Mouse (Mus musculus): ENCODE results near the gene Emb. TPM values are rescaled to one million over a fixed set of nuclear protein-coding genes. Genes with fewer than 3 reads are reported as not detected.
"Not testable (repeated sequence)": the region's sequence is repeated elsewhere in the genome, so short reads cannot be mapped to it uniquely, and the experiment has no call there.

Gene Emb
- 10 to 100 TPM; 52.9 to 55.5 TPM for total RNA-seq (2021)
- long read RNA-seq, experiment 1, transcript Emb-202 (1 exons, 2,136 nt) = minor isoform, 6 of 47 reads
- long read RNA-seq, experiment 1, transcript Emb-201 (9 exons, 2,923 nt) = major isoform, 28 of 47 reads
- long read RNA-seq, experiment 1, partial matches to known transcripts = 12 of 47 reads
- long read RNA-seq, experiment 1, other reads (novel, unspliced or antisense) = 1 of 47 reads
- long read RNA-seq, experiment 2, transcript Emb-202 (1 exons, 2,136 nt) = minor isoform, 12 of 105 reads
- long read RNA-seq, experiment 2, transcript Emb-201 (9 exons, 2,923 nt) = major isoform, 76 of 105 reads
- long read RNA-seq, experiment 2, partial matches to known transcripts = 12 of 105 reads
- long read RNA-seq, experiment 2, other reads (novel, unspliced or antisense) = 5 of 105 reads

GRCm38 (mm10) chr13:117208236-117208635, at the start of gene Emb:
Gene Emb, plus strand, starts transcription at chr13:117208536.
- no peak for DNase-seq (ENCODE audit: low spot score in 2 of 2)

DNA sequence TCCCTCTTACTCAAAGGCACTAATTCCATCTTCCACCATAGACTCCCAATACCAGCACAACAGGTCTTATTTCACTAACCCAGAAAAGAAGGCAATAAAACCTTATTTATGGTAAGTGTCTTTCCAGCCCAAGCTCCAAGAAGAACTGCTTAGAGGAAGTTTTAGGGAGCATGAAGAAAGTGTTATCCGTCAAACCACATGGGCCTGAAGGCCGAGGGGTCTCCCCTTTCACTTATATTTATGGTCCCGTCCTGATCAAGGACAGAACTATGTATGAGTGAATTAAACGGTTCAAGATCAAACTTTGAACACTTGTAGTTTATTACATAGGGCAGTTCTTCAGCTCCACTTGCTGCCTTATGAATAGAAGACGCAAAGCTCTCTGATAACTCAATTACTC, 44.4 kb upstream of the Emb start:
- DNase-seq (ENCODE audit: low spot score in 2 of 2) = no peak

- DNase-seq (ENCODE audit: low spot score in 2 of 2) = no peak
Measured at GRCm38 (mm10) chr13:117165071-117165470, 43.3 kb upstream of the Emb start.

- DNase-seq (ENCODE audit: low spot score in 2 of 2) = not testable (repeated sequence)
Measured at GRCm38 (mm10) chr13:117180912-117181311, 27.4 kb upstream of the Emb start.

DNA sequence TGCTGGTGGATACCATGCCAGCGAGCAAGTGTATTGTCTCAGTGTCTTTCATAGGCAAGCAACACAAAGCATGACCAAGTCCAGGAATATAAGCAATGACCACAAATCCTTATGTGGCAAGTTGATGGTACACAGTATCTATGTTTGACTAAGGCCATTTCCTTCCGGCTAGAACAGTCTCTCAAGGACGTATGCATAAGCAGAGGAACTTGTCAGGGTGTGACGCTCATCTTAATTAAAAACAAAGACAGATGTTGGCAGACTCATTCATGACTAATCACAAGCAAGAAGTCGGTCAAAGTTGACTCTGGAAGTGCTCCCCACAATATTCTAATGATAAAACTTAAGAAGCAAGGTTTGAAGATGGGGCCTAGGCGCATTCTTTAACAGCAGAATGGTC, 25.0 kb upstream of the Emb start:
- no peak for DNase-seq (ENCODE audit: low spot score in 2 of 2)

GRCm38 (mm10) chr13:117185329-117185728, 23.0 kb upstream of the Emb start:
- DNase-seq (ENCODE audit: low spot score in 2 of 2) = no peak

- DNase-seq (ENCODE audit: low spot score in 2 of 2) = no peak
Measured at GRCm38 (mm10) chr13:117192161-117192560, 16.2 kb upstream of the Emb start.

DNA sequence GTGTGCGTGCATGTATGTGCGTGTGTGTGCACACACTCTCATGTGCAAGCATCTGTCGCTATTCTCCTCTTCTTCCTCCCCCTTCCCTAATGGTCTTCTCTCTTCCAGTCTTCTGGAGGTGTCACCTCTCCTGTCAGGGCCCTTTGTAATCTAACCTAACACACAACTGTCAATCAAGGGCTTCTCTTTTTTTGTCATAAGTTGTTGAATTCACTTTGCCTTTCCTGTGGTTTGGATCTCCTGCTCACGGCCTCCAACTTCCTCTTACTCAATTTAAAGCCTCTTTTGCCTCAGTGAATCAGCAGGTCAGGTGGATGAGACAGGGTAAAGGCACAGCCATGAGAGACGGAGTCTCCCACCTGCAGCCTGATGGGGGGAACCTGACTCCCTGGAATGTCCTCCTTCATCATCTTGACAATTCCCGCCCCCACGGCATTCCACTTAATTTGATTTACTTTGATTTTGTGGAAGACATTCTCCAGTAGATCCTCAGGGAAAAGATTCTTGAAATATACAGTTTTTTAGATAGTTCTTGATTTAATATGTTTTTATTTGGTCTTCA, 14.8 kb upstream of the Emb start:
- DNase-seq (ENCODE audit: low spot score in 2 of 2) = no peak

DNA sequence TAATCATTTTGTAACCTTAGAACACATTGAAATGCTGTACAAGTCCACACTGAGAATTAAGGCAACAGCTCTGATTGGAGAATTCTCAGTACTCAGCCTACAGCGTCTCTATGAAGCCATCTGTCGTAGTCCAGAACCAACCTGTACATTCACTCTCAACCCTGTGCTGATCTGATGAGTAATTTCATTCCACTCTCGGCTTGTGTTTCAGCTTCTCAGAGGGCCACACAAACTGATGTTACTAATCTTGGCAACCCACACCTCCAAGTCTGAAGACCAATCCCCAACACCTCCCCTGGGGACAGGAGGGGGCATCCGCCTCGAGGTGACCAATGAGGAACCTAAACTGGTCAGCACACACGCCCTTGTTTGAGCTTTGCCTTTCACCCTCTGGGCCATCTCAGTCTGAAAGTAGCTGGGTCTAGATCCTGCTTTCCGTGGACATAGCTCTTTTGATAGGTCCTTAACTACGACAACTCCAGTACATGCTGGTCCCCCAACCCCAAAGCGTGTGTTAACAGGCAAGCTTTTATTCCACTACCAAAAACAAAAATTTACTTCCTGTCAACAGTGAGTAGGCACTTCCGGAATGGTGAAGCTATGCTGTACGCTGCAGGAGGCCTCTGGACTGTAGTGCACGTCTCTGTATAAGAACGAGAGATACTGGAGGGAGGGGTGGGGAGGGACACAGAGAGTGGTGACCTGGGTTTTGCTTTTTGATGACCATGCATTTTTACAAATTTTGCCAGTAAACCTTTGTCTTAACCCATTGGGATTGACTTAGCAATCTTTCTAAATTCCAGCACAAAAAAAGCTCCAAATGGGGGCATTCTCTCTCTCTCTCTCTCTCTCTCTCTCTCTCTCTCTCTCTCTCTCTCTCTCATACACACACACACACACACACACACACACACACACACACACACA, 12.5 kb upstream of the Emb start:
- DNase-seq (ENCODE audit: low spot score in 2 of 2) = no peak

DNA sequence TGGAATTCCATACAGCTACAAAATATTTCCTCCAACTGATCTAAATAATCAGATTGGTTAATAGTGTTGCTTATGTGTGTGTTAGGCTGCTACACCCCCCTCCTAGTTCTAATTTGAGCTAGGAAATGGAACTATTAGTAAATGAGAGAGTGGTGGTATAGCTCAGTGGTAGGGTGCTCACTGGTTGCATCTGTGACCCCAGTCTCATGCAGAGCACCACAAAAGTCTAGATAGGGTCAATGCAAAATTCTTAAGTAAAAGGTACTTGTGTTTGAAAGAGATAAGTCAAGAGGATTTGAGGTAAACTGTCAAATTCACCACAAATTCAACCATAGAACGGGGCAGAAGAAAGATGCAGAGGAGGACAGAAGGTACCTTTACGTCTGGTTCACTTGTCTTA, 10.7 kb upstream of the Emb start:
- no peak for DNase-seq (ENCODE audit: low spot score in 2 of 2)

DNA sequence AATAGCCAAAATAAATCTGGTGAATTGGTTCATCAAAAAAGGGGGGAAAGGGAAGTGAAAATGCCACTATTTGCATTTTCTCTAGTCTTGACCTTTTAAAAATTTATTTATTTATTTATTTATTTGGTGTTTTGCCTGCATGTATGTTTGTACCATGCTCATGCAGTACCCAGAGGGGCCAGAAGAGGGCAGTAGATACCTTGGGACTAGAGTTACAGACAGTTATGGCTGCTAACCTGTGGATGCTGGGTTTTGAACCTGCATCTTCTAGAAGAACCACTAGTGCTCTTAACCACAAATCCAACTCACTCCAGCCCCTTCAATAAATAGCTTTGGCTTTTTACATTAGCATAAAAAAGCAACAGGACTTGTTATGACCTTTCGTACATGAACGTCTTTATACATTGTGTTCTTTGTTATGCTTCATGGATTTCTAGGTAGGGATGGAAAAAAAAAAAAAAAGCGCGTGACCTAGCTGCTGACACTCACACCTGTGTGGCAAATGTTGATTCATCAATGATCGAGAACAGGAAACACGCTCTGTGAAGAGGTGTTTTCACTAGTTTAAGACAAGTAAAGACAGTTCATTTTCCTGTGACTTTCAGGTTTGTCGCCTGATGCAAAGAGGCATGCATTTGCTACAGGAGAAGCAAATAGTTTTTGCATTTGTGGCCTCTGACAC, 9.8 kb upstream of the Emb start:
- DNase-seq (ENCODE audit: low spot score in 2 of 2) = peak; percentile 28 to 58

DNA sequence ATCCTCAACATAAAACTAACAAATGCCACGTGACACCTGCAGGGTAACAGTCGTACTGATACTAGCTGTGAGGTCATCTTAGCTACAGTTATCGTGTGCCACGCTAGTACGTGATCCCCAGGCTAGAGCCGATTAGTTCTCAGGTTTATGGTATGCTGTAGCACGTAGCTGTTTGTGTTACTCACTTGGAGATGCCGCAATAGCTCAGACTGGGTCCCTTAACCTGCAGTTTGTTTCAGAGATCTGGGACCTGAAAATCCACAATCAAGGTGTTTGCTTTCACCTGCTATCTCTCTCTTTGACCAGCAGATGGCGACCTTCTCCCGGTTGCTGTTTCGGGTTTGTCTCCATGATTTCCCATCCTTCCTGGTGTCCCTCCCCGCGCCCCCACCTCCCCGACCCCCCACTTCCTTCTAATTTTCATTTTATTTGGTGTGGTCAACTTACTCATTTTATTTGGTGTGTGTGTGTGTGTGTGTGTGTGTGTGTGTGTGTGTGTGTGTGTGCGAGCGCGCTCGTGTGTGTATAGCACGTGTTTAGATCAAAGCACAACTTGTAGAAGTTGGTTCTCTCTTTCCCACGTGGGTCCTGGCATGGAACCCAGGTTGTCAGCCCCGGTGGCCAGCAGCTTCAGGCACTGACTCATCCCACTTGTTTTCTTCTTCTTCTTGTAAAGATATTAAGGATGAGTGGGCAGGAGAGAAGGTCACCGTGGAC, 5.4 kb upstream of the Emb start:
- DNase-seq (ENCODE audit: low spot score in 2 of 2) = no peak

DNA sequence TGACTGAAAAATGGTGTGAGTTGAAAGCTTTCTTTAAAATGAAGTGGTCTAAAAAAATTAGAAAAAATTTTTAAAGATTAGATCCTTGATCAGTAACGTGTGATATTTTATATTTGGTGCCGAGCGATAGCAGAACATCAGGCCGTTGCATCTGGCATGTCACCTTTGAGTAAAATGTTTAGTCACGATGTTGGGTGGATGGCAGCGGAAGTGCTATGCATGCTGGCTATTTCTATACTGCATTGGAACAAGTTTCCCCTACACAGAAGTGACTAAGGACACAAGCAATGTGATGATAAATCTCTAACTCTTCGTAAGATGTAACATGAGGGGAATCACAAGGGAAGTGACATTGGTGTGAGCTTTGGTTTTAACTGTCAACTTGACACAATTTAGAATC, 3.7 kb upstream of the Emb start:
- no peak for DNase-seq (ENCODE audit: low spot score in 2 of 2)

DNA sequence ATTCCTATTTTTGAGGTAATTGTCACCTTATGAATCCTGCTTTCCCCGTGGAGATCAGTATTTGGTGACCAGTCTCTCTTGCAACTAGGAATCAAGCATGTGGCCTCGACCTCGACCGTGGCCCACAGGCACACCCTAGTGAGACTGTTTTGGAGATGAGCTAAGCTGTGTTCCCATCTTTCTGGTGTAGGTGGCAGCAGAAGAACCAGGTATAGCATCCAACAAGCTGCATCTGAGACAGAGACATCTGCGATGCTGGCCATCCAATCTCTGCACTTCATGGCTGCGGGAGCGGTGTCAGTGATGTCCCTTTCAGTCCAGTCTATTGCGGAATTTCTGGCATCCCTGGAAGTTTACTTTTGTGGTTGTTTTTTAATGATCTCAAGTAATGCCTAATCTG, 2.3 kb upstream of the Emb start:
- DNase-seq (ENCODE audit: low spot score in 2 of 2) = no peak

GRCm38 (mm10) chr13:117211386-117211875, 3.1 kb downstream of the Emb start:
- DNase-seq (ENCODE audit: low spot score in 2 of 2) = no peak

GRCm38 (mm10) chr13:117215481-117215880, 7.1 kb downstream of the Emb start:
- DNase-seq (ENCODE audit: low spot score in 2 of 2) = no peak

GRCm38 (mm10) chr13:117216126-117216525, 7.8 kb downstream of the Emb start:
- DNase-seq (ENCODE audit: low spot score in 2 of 2) = no peak

DNA sequence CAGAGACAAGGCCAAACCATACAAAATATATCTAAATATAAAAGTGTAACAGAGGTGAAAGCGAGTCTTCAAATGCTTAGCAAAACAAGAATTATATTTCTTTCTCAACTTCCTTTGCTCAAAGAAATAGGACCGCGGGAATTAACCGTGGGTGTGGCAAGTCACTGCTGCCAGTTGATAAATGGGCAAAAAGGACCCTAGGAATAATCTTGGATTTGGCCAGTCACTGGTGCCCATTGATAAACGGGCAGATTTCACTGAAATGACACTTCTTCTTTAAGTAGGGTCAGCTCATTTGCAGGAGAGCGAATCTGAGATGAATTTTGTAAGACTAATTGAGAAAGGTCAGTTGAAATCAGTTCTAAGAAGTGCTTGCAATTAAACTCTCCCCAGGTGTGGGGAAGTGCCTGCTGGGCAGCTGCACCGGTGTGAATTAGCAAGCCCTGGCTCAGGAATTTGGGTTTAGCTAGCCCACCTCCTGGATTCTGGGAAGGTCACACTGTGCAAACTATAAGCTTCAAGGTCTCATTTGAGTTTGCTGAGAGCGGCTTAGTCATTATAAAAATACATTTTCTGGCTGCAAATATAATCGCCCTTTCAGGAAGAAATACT, 8.5 kb downstream of the Emb start:
- DNase-seq (ENCODE audit: low spot score in 2 of 2) = no peak

GRCm38 (mm10) chr13:117217621-117218020, 9.3 kb downstream of the Emb start:
- DNase-seq (ENCODE audit: low spot score in 2 of 2) = no peak

GRCm38 (mm10) chr13:117218092-117218491, 9.8 kb downstream of the Emb start:
- no peak for DNase-seq (ENCODE audit: low spot score in 2 of 2)
